ENCODE assay signal across 14 mouse cellular contexts in the genomic region with DNA sequence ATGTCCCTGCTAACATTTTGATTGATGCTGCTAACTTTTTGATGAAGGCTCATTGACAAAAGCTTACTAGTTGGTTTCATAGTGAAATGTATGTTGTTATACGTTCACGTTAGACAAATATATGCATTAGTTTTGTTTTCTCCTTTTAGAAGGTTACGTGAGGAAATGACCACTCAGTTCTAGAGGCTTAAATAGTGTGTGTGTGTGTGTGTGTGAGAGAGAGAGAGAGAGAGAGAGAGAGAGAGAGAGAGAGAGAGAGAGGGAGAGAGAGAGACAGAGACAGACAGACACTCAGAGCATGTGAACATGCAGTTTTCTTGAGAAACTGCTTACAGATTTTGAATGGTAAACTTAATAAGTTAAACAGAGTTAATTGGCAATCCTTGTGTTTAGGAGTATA.
DNase-seq lines count a peak whose midpoint lies in the region; ATAC-seq and TF ChIP-seq lines count a peak whose summit lies in the region.
"Had no signal": no experiment of that assay in that cellular context is flagged by ENCODE, and none has a peak within 500 bp of the region (broad histone marks: within the 10 kb centered on the region; RNA-seq: fewer than 3 reads in every experiment).

No protein-coding gene starts in this region.

- H3K9ac ChIP-seq in intestine, embryonic 14.5 days (ENCODE audit: low read length): peak overlapping the region; percentile 10; the same call in 1 of the 2 replicates
- no peak overlapping the region for H3K9ac ChIP-seq in intestine, embryonic 16.5 days (ENCODE audit: low read depth, low read length)
- H3K9ac ChIP-seq in limb, embryonic 14.5 days (ENCODE audit: low read depth, low read length, severe bottlenecking): no peak overlapping the region
- H3K9ac ChIP-seq: liver, embryonic 13.5 days had no signal

- TF ChIP-seq CTCF in testis, adult 2 months (IDR thresholded peaks at IDR 0.05; ENCODE audit: control insufficient read depth, insufficient read depth, insufficient replicate concordance, low read depth, low read length): no peak

- H3K27me3 ChIP-seq in intestine, embryonic 14.5 days (replicated peaks; ENCODE audit: control insufficient read depth, insufficient read depth, low read length): no peaks in the 10 kb centered on the region
- no peaks in the 10 kb centered on the region for H3K27me3 ChIP-seq in intestine, embryonic 16.5 days (replicated peaks; ENCODE audit: control insufficient read depth, insufficient read depth, low read length)
- H3K27me3 ChIP-seq in testis, adult 2 months (ENCODE audit: control insufficient read depth, insufficient read depth, low read length): no peaks in the 10 kb centered on the region
- no peaks in the 10 kb centered on the region for H3K27me3 ChIP-seq in limb, embryonic 14.5 days (ENCODE audit: control insufficient read depth, insufficient read depth, low read length)
- H3K27me3 ChIP-seq: Patski had no signal

- H3K4me3 ChIP-seq in intestine, embryonic 14.5 days (ENCODE audit: low read depth, low read length): no peak overlapping the region
- H3K4me3 ChIP-seq in intestine, embryonic 16.5 days (ENCODE audit: low read length): no peak overlapping the region
- H3K4me3 ChIP-seq in testis, adult 2 months (ENCODE audit: control insufficient read depth, low read depth, low read length): peak overlapping the region; percentile 36; the same call in 1 of the 2 replicates
- 0 out of 2 replicates have a peak overlapping the region, but pooled peaks have one; percentile 4 for H3K4me3 ChIP-seq in limb, embryonic 14.5 days (replicated peaks; ENCODE audit: low read length)
- H3K4me3 ChIP-seq: liver, embryonic 13.5 days had no signal

- WGBS in intestine, embryonic 14.5 days: 55% methylated on average over 3 of the region's 3 CpGs
- 43% methylated on average over 3 of the region's 3 CpGs for WGBS in intestine, embryonic 16.5 days
- WGBS in limb, embryonic 14.5 days: 68% methylated on average over 3 of the region's 3 CpGs

- no peak for DNase-seq in intestine, embryonic 14.5 days (ENCODE audit: low spot score)
- no peak for DNase-seq in testis, postnatal 10 days (ENCODE audit: low spot score)
- DNase-seq in limb, embryonic 14.5 days (ENCODE audit: low spot score): no peak
- DNase-seq in spleen, postnatal 36 days (ENCODE audit: low spot score in 2 of 2): no peak
- DNase-seq in adrenal gland, postnatal 4 days (ENCODE audit: low spot score in 2 of 2): no peak
- DNase-seq in kidney, adult 8-10 months: no peak
- DNase-seq: adrenal gland, postnatal 25 days; cerebellum, adult 9-10 months; gastrocnemius, postnatal 14 days; liver, embryonic 13.5 days; retina, postnatal 1 day had no signal

- peak overlapping the region; percentile 84 for H3K4me2 ChIP-seq in intestine, embryonic 14.5 days (ENCODE audit: low read length)
- no peak overlapping the region for H3K4me2 ChIP-seq in intestine, embryonic 16.5 days (ENCODE audit: low read depth, low read length)
- H3K4me2 ChIP-seq in limb, embryonic 14.5 days (replicated peaks; ENCODE audit: low read depth, low read length, severe bottlenecking): peak overlapping the region; percentile 30
- H3K4me2 ChIP-seq: liver, embryonic 13.5 days had no signal

- peaks cover 33% of the 10 kb centered on the region for H3K4me1 ChIP-seq in intestine, embryonic 14.5 days (replicated peaks; ENCODE audit: control insufficient read depth, insufficient read depth, low read length)
- H3K4me1 ChIP-seq in intestine, embryonic 16.5 days (ENCODE audit: control insufficient read depth, insufficient read depth, low read length): peaks cover 12% of the 10 kb centered on the region
- H3K4me1 ChIP-seq in testis, adult 2 months (ENCODE audit: control insufficient read depth, insufficient read depth, low read length): peaks cover 8% of the 10 kb centered on the region
- peaks cover 16% of the 10 kb centered on the region for H3K4me1 ChIP-seq in limb, embryonic 14.5 days (ENCODE audit: control insufficient read depth, insufficient read depth, low read length)

- no peak for ATAC-seq in intestine, embryonic 14.5 days (replicated peaks; ENCODE audit: low FRiP score, low TSS enrichment, low read depth)
- no peak for ATAC-seq in intestine, embryonic 16.5 days
- no peak for ATAC-seq in limb, embryonic 14.5 days (ENCODE audit: low FRiP score, low read depth)
- ATAC-seq: Patski had no signal

- no peaks in the 10 kb centered on the region for H3K9me3 ChIP-seq in intestine, embryonic 14.5 days (ENCODE audit: control insufficient read depth, low read length)
- no peaks in the 10 kb centered on the region for H3K9me3 ChIP-seq in intestine, embryonic 16.5 days (ENCODE audit: control insufficient read depth, low read length)
- no peaks in the 10 kb centered on the region for H3K9me3 ChIP-seq in limb, embryonic 14.5 days (ENCODE audit: control insufficient read depth, low read length)
- H3K9me3 ChIP-seq: liver, embryonic 13.5 days had no signal

- H3K27ac ChIP-seq in intestine, embryonic 14.5 days (ENCODE audit: low read depth): no peak overlapping the region
- no peak overlapping the region for H3K27ac ChIP-seq in intestine, embryonic 16.5 days (ENCODE audit: low read length)
- no peak overlapping the region for H3K27ac ChIP-seq in testis, adult 2 months (ENCODE audit: control insufficient read depth, insufficient read depth, low read depth, low read length)
- no peak overlapping the region for H3K27ac ChIP-seq in limb, embryonic 14.5 days (replicated peaks; ENCODE audit: low read depth, low read length)
- H3K27ac ChIP-seq: liver, embryonic 13.5 days had no signal

- TF ChIP-seq POLR2A in testis, adult 2 months (IDR thresholded peaks at IDR 0.05; ENCODE audit: control insufficient read depth, low read depth, low read length): no peak
- no peak for TF ChIP-seq POLR2A in limb, embryonic 14.5 days (IDR thresholded peaks at IDR 0.05; ENCODE audit: borderline replicate concordance, extremely low read depth, insufficient read depth, insufficient read length)

- 0 out of 2 replicates have a peak, but pooled peaks cover 5% of the 10 kb centered on the region for H3K36me3 ChIP-seq in intestine, embryonic 14.5 days (ENCODE audit: control insufficient read depth, insufficient read depth, low read length)
- H3K36me3 ChIP-seq in intestine, embryonic 16.5 days (ENCODE audit: control insufficient read depth, insufficient read depth, low read length): no peaks in the 10 kb centered on the region
- no peaks in the 10 kb centered on the region for H3K36me3 ChIP-seq in testis, adult 2 months (ENCODE audit: control insufficient read depth, insufficient read depth, low read length)
- no peaks in the 10 kb centered on the region for H3K36me3 ChIP-seq in limb, embryonic 14.5 days (ENCODE audit: control insufficient read depth, insufficient read depth, low read length)
- H3K36me3 ChIP-seq: liver, embryonic 13.5 days had no signal

Comparison
In these comparisons a context has a peak if more than half of its experiments do, and no peak if none do; other contexts are left out.
1. H3K4me3 ChIP-seq: peak in testis, adult 2 months (single experiment) and limb, embryonic 14.5 days (single experiment); none in intestine, embryonic 14.5 days (single experiment) and intestine, embryonic 16.5 days (single experiment).